Mouse (Mus musculus): ENCODE measurements around the gene Snd1.
A peak's percentile ranks its signal among the peaks of the same experiment; 100 is the strongest.

The Snd1 gene

DNA sequence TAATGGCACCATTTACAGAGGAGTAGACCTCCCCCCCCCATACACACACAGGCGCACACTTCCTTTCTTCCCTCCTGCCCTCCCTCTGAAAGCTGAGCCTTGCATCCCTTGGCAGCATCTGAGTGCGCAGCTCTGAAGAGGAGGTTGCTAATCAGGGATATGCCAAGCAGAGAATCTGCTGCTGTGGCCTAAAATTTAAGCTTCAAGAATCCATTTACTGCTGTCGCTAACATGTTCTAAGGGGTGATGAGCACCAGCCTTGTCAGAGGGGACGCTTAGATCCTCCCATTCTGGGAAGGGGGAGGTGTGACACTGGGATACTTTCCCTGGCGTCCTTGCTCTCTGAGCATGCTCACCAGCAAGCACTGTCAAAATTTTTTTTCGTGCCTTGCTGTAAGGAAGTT, 67.4 kb downstream of the Snd1 start:
- peak; percentile 93 for DNase-seq (ENCODE audit: low read depth, low spot score)

DNA sequence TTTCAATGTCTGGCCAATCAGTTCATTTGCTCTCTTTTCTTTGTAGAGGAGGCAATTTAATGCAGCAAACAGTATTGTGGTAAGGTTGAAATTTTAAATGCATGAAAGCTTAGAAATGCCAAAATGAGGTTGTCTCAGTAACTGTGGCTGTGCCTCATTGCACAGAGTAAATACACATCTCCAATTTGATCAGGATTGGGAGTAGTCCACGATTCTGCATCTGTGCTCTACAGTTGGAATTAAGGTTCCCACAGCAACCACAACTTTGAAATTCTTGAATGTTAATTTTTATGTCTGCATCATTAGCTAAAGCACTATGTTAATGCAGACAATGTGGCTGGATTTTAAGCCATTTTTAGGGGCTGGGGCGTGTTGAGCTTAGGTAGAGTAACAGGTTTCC, 72.0 kb downstream of the Snd1 start:
- DNase-seq (ENCODE audit: low read depth, low spot score), result no peak

- no peak for DNase-seq (ENCODE audit: low read depth, low spot score)
Measured at GRCm38 (mm10) chr6:28549374-28549773, 74.4 kb downstream of the Snd1 start.

- no peak for DNase-seq (ENCODE audit: low read depth, low spot score)
Measured at GRCm38 (mm10) chr6:28550255-28551004, 75.5 kb downstream of the Snd1 start.

DNA sequence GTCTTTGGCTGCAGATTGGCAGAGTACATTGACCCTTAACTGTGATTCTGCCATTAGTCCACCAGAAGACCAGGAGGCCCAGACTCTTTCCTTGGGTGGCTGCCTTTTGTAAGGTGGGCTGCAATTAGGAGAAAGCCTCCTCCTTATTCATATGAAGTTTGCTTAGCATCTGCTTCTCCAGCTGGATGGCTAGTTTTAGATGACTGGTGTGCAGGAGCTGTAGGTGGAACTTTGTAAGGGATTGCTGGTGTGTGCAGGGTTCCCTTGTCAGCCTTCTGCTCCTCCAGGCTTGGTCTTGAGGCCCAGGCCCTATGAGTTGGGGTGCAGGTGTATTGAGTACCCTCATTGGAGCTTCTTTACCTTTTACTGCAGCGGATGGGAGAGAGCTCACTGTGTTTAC, 79.5 kb downstream of the Snd1 start:
- DNase-seq (ENCODE audit: low read depth, low spot score), result no peak

GRCm38 (mm10) chr6:28555002-28555401, 80.1 kb downstream of the Snd1 start:
- DNase-seq (ENCODE audit: low read depth, low spot score), result no peak

DNA sequence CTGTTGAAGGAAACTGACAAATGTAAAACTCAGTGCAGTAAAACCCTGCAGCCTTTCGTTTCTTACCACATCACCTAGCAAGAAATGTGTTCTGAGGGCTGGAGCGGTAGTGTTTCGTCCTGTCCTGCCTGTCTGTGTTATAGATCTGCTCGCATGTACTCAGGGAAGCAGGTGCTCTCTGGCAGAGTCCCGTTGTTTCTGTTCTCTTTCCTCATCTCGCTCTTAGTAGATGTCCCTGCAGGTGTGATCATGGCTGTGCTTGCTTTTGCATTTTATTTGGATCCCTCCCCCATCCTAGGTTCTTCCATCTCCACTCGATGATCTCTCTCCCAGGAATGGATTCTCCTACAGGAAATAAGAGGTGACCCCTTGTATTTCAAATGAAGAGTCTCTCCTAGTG, 80.5 kb downstream of the Snd1 start:
- DNase-seq (ENCODE audit: low read depth, low spot score), result no peak

DNA sequence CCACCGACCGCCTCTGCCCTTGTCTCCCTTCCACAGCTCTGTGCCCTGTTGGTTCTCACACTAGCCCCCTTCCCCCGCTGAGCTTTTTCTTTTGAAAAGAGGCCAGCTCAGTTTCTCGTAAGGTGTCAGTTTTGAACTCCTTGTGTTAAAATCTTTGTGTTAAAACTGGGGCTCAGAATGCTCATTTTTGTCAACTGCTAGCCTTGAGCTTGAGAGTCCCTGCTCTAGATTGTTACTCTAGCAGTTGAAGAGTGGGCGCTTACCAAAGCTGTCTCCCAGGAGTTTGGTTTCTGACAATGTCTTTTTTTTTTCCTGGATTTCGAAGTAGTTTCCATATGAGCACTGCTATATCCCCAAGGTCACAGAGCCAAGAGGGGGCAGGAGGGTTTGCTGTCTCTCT, 82.8 kb downstream of the Snd1 start:
- no peak for DNase-seq (ENCODE audit: low read depth, low spot score)

- DNase-seq (ENCODE audit: low read depth, low spot score), result no peak
Measured at GRCm38 (mm10) chr6:28559419-28559818, 84.5 kb downstream of the Snd1 start.

DNA sequence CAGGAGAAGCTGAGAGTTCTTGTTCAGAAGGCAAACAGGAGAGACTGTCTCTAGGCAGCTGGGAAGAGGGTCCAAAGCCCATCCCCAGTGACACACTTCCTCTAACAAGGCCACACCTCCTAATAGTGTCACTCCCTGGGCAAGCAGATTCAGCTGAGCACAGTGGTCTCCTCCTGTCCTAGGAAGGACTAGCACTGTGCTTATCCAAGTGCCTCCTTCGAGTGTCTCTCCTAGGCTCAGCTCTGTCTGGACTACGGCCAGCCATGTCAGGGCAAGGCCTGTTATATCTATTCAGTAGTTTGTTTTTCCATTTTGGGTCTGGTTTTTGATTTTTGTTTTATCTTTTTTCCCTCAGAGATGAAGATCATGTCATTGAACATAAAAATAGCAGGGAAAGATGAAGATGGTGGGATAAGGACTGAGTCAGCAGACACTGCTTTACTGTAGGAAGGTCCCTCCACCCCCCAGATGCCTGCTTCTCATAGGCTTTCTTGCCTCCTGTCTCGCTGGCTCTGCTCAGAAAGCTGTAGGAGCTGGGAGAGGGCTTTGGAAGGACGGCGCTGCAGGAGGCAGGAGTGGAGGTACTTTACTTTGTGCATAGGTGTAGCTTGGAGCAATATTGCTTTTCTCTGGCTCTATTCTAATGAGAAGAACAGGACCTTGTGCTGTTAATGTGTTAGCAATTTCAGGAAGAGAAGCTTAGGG, 86.5 kb downstream of the Snd1 start:
- no peak for DNase-seq (ENCODE audit: low read depth, low spot score)

- DNase-seq (ENCODE audit: low read depth, low spot score), result no peak
Measured at GRCm38 (mm10) chr6:28562323-28563044, 87.5 kb downstream of the Snd1 start.

DNA sequence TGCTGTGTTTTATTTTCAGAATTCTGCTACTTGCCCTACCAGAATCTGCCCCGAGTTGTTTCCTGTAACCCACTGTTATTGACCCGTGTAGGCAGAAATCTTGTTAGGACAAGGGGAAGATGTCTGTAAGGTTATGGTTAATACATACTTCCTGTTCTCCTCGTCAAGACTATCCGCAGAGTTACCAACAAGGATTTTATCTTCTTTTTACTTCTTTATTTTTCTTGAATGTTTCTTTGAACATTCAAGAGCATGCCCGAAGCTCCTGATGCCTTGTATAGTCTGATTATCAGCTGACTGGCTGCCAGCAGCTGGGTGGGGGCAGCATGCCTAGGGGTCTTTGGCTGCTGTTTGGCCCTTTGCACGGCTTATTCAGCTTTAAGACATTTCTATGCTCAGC, 93.0 kb downstream of the Snd1 start:
- DNase-seq (ENCODE audit: low read depth, low spot score), result no peak

GRCm38 (mm10) chr6:28571946-28572345, 97.0 kb downstream of the Snd1 start:
- DNase-seq (ENCODE audit: low read depth, low spot score), result no peak

- no peak for DNase-seq (ENCODE audit: low read depth, low spot score)
Measured at GRCm38 (mm10) chr6:28572991-28573759, 98.2 kb downstream of the Snd1 start.

- no peak for DNase-seq (ENCODE audit: low read depth, low spot score)
Measured at GRCm38 (mm10) chr6:28576356-28577264, 101.7 kb downstream of the Snd1 start.

DNA sequence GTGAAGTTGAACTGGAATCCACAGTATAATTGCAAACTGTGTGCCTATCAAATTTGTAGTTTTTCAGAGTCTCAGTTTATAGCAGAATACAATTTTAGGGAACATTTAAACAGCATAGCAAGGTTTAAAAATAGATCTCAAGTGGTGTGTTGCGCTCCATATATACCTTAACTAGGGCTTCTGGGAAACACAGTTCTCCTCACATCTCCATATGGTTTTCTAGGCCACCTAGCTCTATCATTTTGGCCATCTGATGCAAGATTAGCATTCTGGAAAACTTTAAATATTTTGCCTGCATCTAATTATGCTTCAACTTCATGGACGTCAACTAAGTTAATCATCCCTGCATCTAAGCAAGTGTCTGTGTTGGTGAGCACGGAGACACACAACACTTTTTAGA, 107.9 kb downstream of the Snd1 start:
- peak; percentile 63 for DNase-seq (ENCODE audit: low read depth, low spot score)

DNA sequence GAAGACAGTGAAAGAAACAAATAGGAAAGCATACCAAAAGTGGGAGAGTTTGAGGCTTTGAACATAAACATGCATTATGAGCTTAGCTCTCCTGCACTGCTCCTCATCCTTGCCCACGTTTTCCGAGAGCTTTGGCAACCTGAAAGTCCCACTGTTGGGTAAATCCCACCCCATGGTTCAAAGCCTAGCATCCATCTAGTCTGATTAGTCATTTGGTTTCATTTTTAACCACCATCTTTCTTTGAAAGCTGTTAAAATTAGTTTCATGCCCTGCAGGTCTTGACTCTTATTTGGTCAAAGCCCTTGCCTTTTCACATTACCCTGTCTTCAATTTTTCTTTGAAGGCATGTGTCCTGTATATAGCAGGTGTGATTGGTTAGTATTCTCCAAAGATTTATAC, 108.5 kb downstream of the Snd1 start:
- DNase-seq (ENCODE audit: low read depth, low spot score), result no peak

DNA sequence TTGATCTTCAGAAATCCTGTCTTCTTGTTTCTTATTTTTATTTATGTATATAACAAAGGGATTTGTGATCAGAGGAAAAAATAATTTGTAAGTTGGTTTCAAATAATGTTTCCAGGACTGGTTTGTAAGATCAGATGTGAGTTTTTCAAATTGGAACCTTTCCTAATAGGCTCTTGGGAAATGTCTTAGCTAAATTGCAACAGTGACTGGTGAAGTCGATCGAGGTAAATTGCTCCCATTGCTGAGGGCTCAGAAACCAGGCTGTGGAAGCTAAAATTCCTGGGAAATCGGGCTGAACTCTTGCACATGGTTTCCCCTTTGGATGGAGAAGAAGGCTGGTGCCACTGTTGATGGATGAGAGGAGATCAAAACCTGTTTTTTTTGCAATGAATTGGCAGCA, 111.9 kb downstream of the Snd1 start:
- no peak for DNase-seq (ENCODE audit: low read depth, low spot score)

- DNase-seq (ENCODE audit: low read depth, low spot score), result no peak
Measured at GRCm38 (mm10) chr6:28588494-28589171, 113.7 kb downstream of the Snd1 start.

GRCm38 (mm10) chr6:28592323-28592893, 117.5 kb downstream of the Snd1 start:
- DNase-seq (ENCODE audit: low read depth, low spot score), result no peak
